Mouse (Mus musculus): Measurements from ENCODE around the gene Lpcat1.

- TF ChIP-seq EP300 (IDR thresholded peaks at IDR 0.05; ENCODE audit: low read depth) (no peak), CTCF (IDR thresholded peaks at IDR 0.05; ENCODE audit: low read depth) (no peak)
These were observed 20.9 kb upstream of the Lpcat1 start for GRCm38 (mm10) chr13:73446076-73446475.
